Mouse (Mus musculus) skeletal muscle tissue, postnatal 0 days (tissue): ENCODE data around the gene Ddx19b. TPM values are rescaled to one million over a fixed set of nuclear protein-coding genes. Genes with fewer than 3 reads are reported as not detected.

Experiments
- microRNA-seq, 2 experiments: library from miRNA; unstranded; fragments of <30 nt; microRNA quantifications; one replicate each; pipeline ENCODE4; 2016
- polyA plus RNA-seq: library from polyadenylated mRNA; unstranded; fragments of >200 nt; fragmentation: Nextera tagmentation; extraction: Ambion mirVana; gene quantifications from 2 replicates; pipeline ENCODE4 v1.2.1, GENCODE M21; 2015

Ddx19b gene
- 3.0 and 3.2 TPM in 2 replicates for polyA plus RNA-seq

GRCm38 (mm10) chr8:111031572-111031971, at the start of gene Ddx19b:
TSS of gene Ddx19b (minus strand) at chr8:111031751.

DNA sequence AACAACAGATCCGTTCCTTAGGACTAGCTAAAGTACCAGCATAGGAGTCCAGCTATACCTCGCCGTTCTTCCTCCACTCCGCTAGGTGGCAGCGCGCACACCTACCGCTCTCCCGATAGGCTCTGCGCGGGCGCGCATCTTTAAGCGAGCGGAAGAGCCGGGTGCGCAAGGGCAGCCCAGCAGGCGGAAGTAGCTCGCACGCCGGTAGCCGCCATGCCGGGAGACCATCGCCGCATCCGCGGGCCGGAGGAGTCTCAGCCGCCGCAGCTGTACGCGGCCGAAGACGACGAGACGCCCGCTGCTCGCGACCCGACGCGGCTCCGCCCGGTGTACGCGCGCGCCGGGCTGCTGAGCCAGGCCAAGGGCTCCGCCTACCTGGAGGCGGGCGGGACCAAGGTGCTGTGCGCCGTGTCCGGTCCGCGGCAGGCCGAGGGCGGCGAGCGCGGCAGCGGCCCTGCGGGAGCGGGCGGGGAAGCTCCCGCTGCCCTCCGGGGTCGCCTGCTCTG, 24.7 kb upstream of the Ddx19b start, which contains the start of gene Exosc6:
Exosc6 (plus strand) TSS at position 182 of the 506 bp plus-strand sequence.

DNA sequence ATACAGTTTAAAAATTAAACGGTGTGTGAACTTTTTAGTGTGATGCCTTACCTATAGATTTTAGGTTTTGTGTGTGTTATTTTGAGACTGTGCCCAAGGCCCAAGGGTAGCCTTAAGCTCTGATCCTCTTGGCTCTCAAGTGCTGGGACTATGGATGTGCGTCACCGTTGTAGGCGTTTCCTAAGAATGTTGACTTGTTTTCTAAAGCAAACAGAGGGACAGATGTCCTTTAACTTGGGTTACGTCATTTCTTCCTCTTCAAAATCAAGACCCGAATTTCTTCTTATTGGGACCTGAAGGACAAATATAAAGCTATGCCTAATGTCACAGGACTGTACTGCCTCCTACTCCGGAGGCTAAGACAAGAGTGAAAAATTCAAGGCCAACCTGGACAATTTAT, 1.4 kb upstream of the Ddx19b start, which contains the start of gene Aars:
Aars (plus strand) TSS at position 229 of the 400 bp plus-strand sequence.

GRCm38 (mm10) chr8:110997547-110998531, 33.7 kb downstream of the Ddx19b start, which contains the start of gene Ddx19a:
TSS of gene Ddx19a (minus strand) at chr8:110997800.

Small RNA genes lying within 50 kb of the gene (microRNA-seq; reads per million reads assigned to microRNA genes)
- gene Gm24103 (0 reads per million in 2 experiments), gene Mir3473d (0 reads per million in 2 experiments)

Other genes with a start within 250 kb of the Ddx19b start
- gene Il34, start 225.8 kb downstream of the Ddx19b start, polyA plus RNA-seq, result 3.8 and 5.1 TPM in 2 replicates
- gene Cog4, start 185.2 kb downstream of the Ddx19b start, polyA plus RNA-seq, result 79.1 and 81.3 TPM in 2 replicates
- 35.8 and 37.2 TPM in 2 replicates for gene Sf3b3, start 185.0 kb downstream of the Ddx19b start, polyA plus RNA-seq
- gene Fuk, start 129.3 kb downstream of the Ddx19b start, polyA plus RNA-seq, result 2.4 and 2.9 TPM in 2 replicates
- 20.8 and 20.9 TPM in 2 replicates for gene St3gal2, start 111.8 kb downstream of the Ddx19b start, polyA plus RNA-seq
- 7.8 and 8.4 TPM in 2 replicates for gene Ddx19a, start 34.0 kb downstream of the Ddx19b start, polyA plus RNA-seq
- 21.8 and 25.0 TPM in 2 replicates for gene Aars, start 1.4 kb upstream of the Ddx19b start, polyA plus RNA-seq
- gene Exosc6, start 24.6 kb upstream of the Ddx19b start, polyA plus RNA-seq, result 1.9 TPM in 1 of 2 replicates, not detected in the other
- gene Clec18a, start 60.7 kb upstream of the Ddx19b start, polyA plus RNA-seq, result 0.45 and 1.7 TPM in 2 replicates
- gene Pdpr, start 62.9 kb upstream of the Ddx19b start, polyA plus RNA-seq, result 11.8 and 14.0 TPM in 2 replicates
- 31.7 and 32.5 TPM in 2 replicates for gene Glg1, start 227.5 kb upstream of the Ddx19b start, polyA plus RNA-seq